Comparison of ENCODE assay signal across 19 mouse cellular contexts in genomic region chr9:15312054-15312735, GRCm38 (mm10). TPM values are rescaled to one million over a fixed set of nuclear protein-coding genes. Genes with fewer than 3 reads are reported as not detected.
DNase-seq lines count a peak whose midpoint lies in the region; ATAC-seq and TF ChIP-seq lines count a peak whose summit lies in the region.
"Had no signal": no experiment of that assay in that cellular context is flagged by ENCODE, and none has a peak within 500 bp of the region (broad histone marks: within the 10 kb centered on the region; RNA-seq: fewer than 3 reads in every experiment).

No protein-coding gene starts in this region.

- H3K4me1 ChIP-seq in limb, embryonic 13.5 days = peaks cover 21% of the 10 kb centered on the region
- H3K4me1 ChIP-seq in limb, embryonic 10.5 days = peaks cover 18% of the 10 kb centered on the region
- H3K4me1 ChIP-seq in MEL (ENCODE audit: control insufficient read depth in 1 of 2, insufficient read depth in 2 of 2, low read length in 2 of 2) = peaks cover 9 to 19% of the 10 kb centered on the region in 2 experiments
- peaks cover 1% of the 10 kb centered on the region; the same call in 1 of the 2 replicates for H3K4me1 ChIP-seq in kidney, adult 2 months (ENCODE audit: control insufficient read depth, insufficient read depth, low read length)

- TF ChIP-seq POLR2A in MEL (IDR thresholded peaks at IDR 0.05; ENCODE audit: control insufficient read depth in 1 of 2, insufficient read depth in 1 of 2, low read depth in 1 of 2, low read length in 2 of 2, poor library complexity in 1 of 2) = no peak
- no peak for TF ChIP-seq POLR2A in kidney, adult 2 months (IDR thresholded peaks at IDR 0.05; ENCODE audit: low read depth, low read length)

- no peak for TF ChIP-seq CTCF in MEL (IDR thresholded peaks at IDR 0.05 in 2 of 3, conservative IDR thresholded peaks at IDR 0.05 in 1 of 3; ENCODE audit: control insufficient read depth in 1 of 3, insufficient read depth in 1 of 3, low read depth in 2 of 3, low read length in 3 of 3, poor library complexity in 1 of 3, severe bottlenecking in 1 of 3)
- TF ChIP-seq CTCF in kidney, adult 2 months (conservative IDR thresholded peaks at IDR 0.05; ENCODE audit: insufficient read depth, insufficient read length, low read depth, low read length) = no peak

- H3K27me3 ChIP-seq in limb, embryonic 13.5 days = no peaks in the 10 kb centered on the region
- no peaks in the 10 kb centered on the region for H3K27me3 ChIP-seq in limb, embryonic 10.5 days (ENCODE audit: low read depth, poor library complexity, severe bottlenecking)
- H3K27me3 ChIP-seq in MEL (ENCODE audit: control insufficient read depth in 1 of 2, insufficient read depth in 2 of 2, low read length in 2 of 2) = no peaks in the 10 kb centered on the region
- no peaks in the 10 kb centered on the region for H3K27me3 ChIP-seq in kidney, adult 2 months (replicated peaks; ENCODE audit: control insufficient read depth, insufficient read depth, low read length)
- H3K27me3 ChIP-seq: hindbrain, embryonic 13.5 days; neural tube, embryonic 15.5 days had no signal

- no peak overlapping the region for H3K4me3 ChIP-seq in limb, embryonic 13.5 days
- H3K4me3 ChIP-seq in limb, embryonic 10.5 days = no peak overlapping the region
- no peak overlapping the region for H3K4me3 ChIP-seq in MEL (ENCODE audit: control insufficient read depth in 1 of 2, insufficient read depth in 1 of 2, low read depth in 2 of 2, low read length in 2 of 2)
- H3K4me3 ChIP-seq in kidney, adult 2 months (ENCODE audit: insufficient read depth, low read depth, low read length) = no peak overlapping the region
- H3K4me3 ChIP-seq: hindbrain, embryonic 13.5 days; neural tube, embryonic 15.5 days had no signal

- no peak overlapping the region for H3K9ac ChIP-seq in limb, embryonic 13.5 days
- 0 out of 2 replicates have a peak overlapping the region, but pooled peaks have one; percentile 16 for H3K9ac ChIP-seq in MEL (ENCODE audit: control insufficient read depth, low read depth, low read length, poor library complexity, severe bottlenecking)
- H3K9ac ChIP-seq: forebrain, postnatal 0 days; hindbrain, embryonic 13.5 days; lung, embryonic 14.5 days; neural tube, embryonic 15.5 days had no signal

- DNase-seq in limb, embryonic 10.5 days (ENCODE audit: low spot score) = no peak
- DNase-seq in MEL (ENCODE audit: low read depth, low spot score) = peak; percentile 95
- DNase-seq in left cerebral cortex, adult 9 months (ENCODE audit: low spot score in 2 of 2) = no peak
- DNase-seq in heart, adult 18-20 months = no peak
- DNase-seq in kidney, adult 2 months = no peak
- DNase-seq: forebrain, postnatal 0 days; gastrocnemius, postnatal 25 days; kidney, adult 8-10 months; kidney, postnatal 25 days; layer of hippocampus, postnatal 36 days; lung, embryonic 14.5 days; lung, postnatal 36 days; right cerebral cortex, adult 18-20 months; thymus, adult 18-20 months had no signal

- no peak for TF ChIP-seq EP300 in MEL (IDR thresholded peaks at IDR 0.05; ENCODE audit: low read depth in 1 of 2, low read length in 2 of 2)

- no peak for TF ChIP-seq RAD21 in MEL (IDR thresholded peaks at IDR 0.05; ENCODE audit: low read depth, low read length)

- no peaks in the 10 kb centered on the region for H3K9me3 ChIP-seq in limb, embryonic 13.5 days
- H3K9me3 ChIP-seq in limb, embryonic 10.5 days (replicated peaks) = no peaks in the 10 kb centered on the region
- H3K9me3 ChIP-seq in MEL (replicated peaks; ENCODE audit: insufficient read depth, low read length) = no peaks in the 10 kb centered on the region
- H3K9me3 ChIP-seq: hindbrain, embryonic 13.5 days; neural tube, embryonic 15.5 days had no signal

- no peak overlapping the region for H3K27ac ChIP-seq in limb, embryonic 13.5 days
- H3K27ac ChIP-seq in limb, embryonic 10.5 days = no peak overlapping the region
- peak overlapping the region; percentile 46 for H3K27ac ChIP-seq in MEL (ENCODE audit: control insufficient read depth, low read depth, low read length)
- H3K27ac ChIP-seq in kidney, adult 2 months (ENCODE audit: insufficient read depth, low read depth, low read length) = no peak overlapping the region
- H3K27ac ChIP-seq: hindbrain, embryonic 13.5 days; neural tube, embryonic 15.5 days had no signal

- peaks cover 86% of the 10 kb centered on the region for H3K36me3 ChIP-seq in limb, embryonic 13.5 days
- peaks cover 99% of the 10 kb centered on the region for H3K36me3 ChIP-seq in limb, embryonic 10.5 days
- peaks cover 77 to 78% of the 10 kb centered on the region in 2 experiments for H3K36me3 ChIP-seq in MEL (ENCODE audit: control insufficient read depth in 1 of 2, insufficient read depth in 2 of 2, low read length in 2 of 2)
- H3K36me3 ChIP-seq in kidney, adult 2 months (ENCODE audit: control insufficient read depth, insufficient read depth, low read length) = peaks cover 24% of the 10 kb centered on the region

- H3K4me2 ChIP-seq in limb, embryonic 13.5 days (replicated peaks) = no peak overlapping the region
- H3K4me2 ChIP-seq: hindbrain, embryonic 13.5 days; lung, embryonic 14.5 days; neural tube, embryonic 15.5 days had no signal

- peak; percentile 28; the same call in 1 of the 2 replicates for ATAC-seq in limb, embryonic 13.5 days (ENCODE audit: low FRiP score, low read depth)
- ATAC-seq in common myeloid progenitor, adult 5-6 weeks (replicated peaks; ENCODE audit: low read depth, poor library complexity, severe bottlenecking) = peak; percentile 41; the same call in 1 of the 2 replicates
- peak; percentile 76 for ATAC-seq in megakaryocyte progenitor cell, adult 5-6 weeks (replicated peaks; ENCODE audit: poor library complexity)
- ATAC-seq: forebrain, postnatal 0 days had no signal

- H3K79me2 ChIP-seq in MEL (ENCODE audit: control insufficient read depth, insufficient read depth, low read length, poor library complexity) = peaks cover 34% of the 10 kb centered on the region

- WGBS in limb, embryonic 13.5 days = 97% methylated on average over 2 of the region's 2 CpGs
- WGBS in limb, embryonic 10.5 days = 91% methylated on average over 2 of the region's 2 CpGs
- WGBS in kidney, adult 2 months = 93% methylated on average over 2 of the region's 2 CpGs

TF ChIP-seq in MEL, 35 proteins besides CTCF, POLR2A, EP300 and RAD21:
- TF ChIP-seq POLR2AphosphoS5 (IDR thresholded peaks at IDR 0.05; ENCODE audit: borderline replicate concordance, low read depth, low read length) (peak; percentile 87; the same call in 1 of the 2 replicates), JUND (IDR thresholded peaks at IDR 0.05; ENCODE audit: low read depth, low read length) (no peak), TAL1 (IDR thresholded peaks at IDR 0.05; ENCODE audit: low read length) (peak; percentile 95)

RNA-seq across cellular contexts. Expression of gene 4931406C07Rik, which starts 5.9 kb away (rescaled TPM):
- polyA plus RNA-seq in limb, embryonic 13.5 days (2015; fragmentation: Nextera tagmentation; extraction: Ambion mirVana) = 11.8 and 12.2 TPM in 2 replicates
- polyA plus RNA-seq in limb, embryonic 10.5 days (2016; fragmentation: Nextera tagmentation; extraction: Ambion mirVana) = 4.9 and 7.1 TPM in 2 replicates
- total RNA-seq in MEL (2012; rRNA removed) = 10.4 and 12.8 TPM in 2 replicates
- 10 to 100 TPM; 31.8 to 56.2 TPM for polyA plus RNA-seq in MEL (2012; ENCODE audit: insufficient read depth in 1 of 2, insufficient read length in 2 of 2, low read depth in 1 of 2, low replicate concordance in 2 of 2, missing spikeins in 1 of 2)
- total RNA-seq in common myeloid progenitor, adult 5-6 weeks (2017) = 14.8 and 18.2 TPM in 2 replicates
- total RNA-seq in megakaryocyte progenitor cell, adult 5-6 weeks (2015) = 15.1 and 18.5 TPM in 2 replicates
- 11.2 and 11.6 TPM in 2 replicates for total RNA-seq in megakaryocyte progenitor cell, adult 5-6 weeks (2017)
- 10 to 100 TPM in 1 of 2 experiments, 1 to 10 TPM in 1; 4.2 to 11.9 TPM for total RNA-seq in heart, adult 18-20 months (2021)
- 137 and 184 TPM in 2 replicates for polyA plus RNA-seq in kidney, adult 2 months (2012; rRNA removed)

RNA-seq across cellular contexts. Expression of gene Taf1d, which starts 6.2 kb away (rescaled TPM):
- 84.9 and 90.5 TPM in 2 replicates for polyA plus RNA-seq in limb, embryonic 13.5 days (2015; fragmentation: Nextera tagmentation; extraction: Ambion mirVana)
- polyA plus RNA-seq in limb, embryonic 10.5 days (2016; fragmentation: Nextera tagmentation; extraction: Ambion mirVana) = 90.8 and 101 TPM in 2 replicates
- total RNA-seq in MEL (2012; rRNA removed) = 688 and 860 TPM in 2 replicates
- polyA plus RNA-seq in MEL (2012; ENCODE audit: insufficient read depth in 1 of 2, insufficient read length in 2 of 2, low read depth in 1 of 2, low replicate concordance in 2 of 2, missing spikeins in 1 of 2) = 100 to 1,000 TPM; 298 to 548 TPM
- total RNA-seq in common myeloid progenitor, adult 5-6 weeks (2017) = 1,699 and 1,798 TPM in 2 replicates
- 394 and 427 TPM in 2 replicates for total RNA-seq in megakaryocyte progenitor cell, adult 5-6 weeks (2015)
- 1,420 and 1,531 TPM in 2 replicates for total RNA-seq in megakaryocyte progenitor cell, adult 5-6 weeks (2017)
- 10 to 100 TPM; 21.5 to 33.2 TPM for total RNA-seq in heart, adult 18-20 months (2021)
- 8.9 and 11.5 TPM in 2 replicates for polyA plus RNA-seq in kidney, adult 2 months (2012; rRNA removed)

RNA-seq across cellular contexts. Expression of gene Med17, which starts 32.5 kb away (rescaled TPM):
- polyA plus RNA-seq in limb, embryonic 13.5 days (2015; fragmentation: Nextera tagmentation; extraction: Ambion mirVana) = 34.5 and 37.0 TPM in 2 replicates
- polyA plus RNA-seq in limb, embryonic 10.5 days (2016; fragmentation: Nextera tagmentation; extraction: Ambion mirVana) = 38.5 and 40.5 TPM in 2 replicates
- total RNA-seq in MEL (2012; rRNA removed) = 167 and 175 TPM in 2 replicates
- polyA plus RNA-seq in MEL (2012; ENCODE audit: insufficient read depth in 1 of 2, insufficient read length in 2 of 2, low read depth in 1 of 2, low replicate concordance in 2 of 2, missing spikeins in 1 of 2) = 100 to 1,000 TPM; 185 to 478 TPM
- 34.3 and 35.0 TPM in 2 replicates for total RNA-seq in common myeloid progenitor, adult 5-6 weeks (2017)
- total RNA-seq in megakaryocyte progenitor cell, adult 5-6 weeks (2015) = 46.8 and 50.0 TPM in 2 replicates
- total RNA-seq in megakaryocyte progenitor cell, adult 5-6 weeks (2017) = 35.6 TPM in 2 replicates
- 10 to 100 TPM; 13.1 to 17.7 TPM for total RNA-seq in heart, adult 18-20 months (2021)
- 20.5 and 21.3 TPM in 2 replicates for polyA plus RNA-seq in kidney, adult 2 months (2012; rRNA removed)

RNA-seq across cellular contexts. Expression of gene Cep295, which starts 45.4 kb away (rescaled TPM):
- polyA plus RNA-seq in limb, embryonic 13.5 days (2015; fragmentation: Nextera tagmentation; extraction: Ambion mirVana) = 17.6 and 18.0 TPM in 2 replicates
- polyA plus RNA-seq in limb, embryonic 10.5 days (2016; fragmentation: Nextera tagmentation; extraction: Ambion mirVana) = 22.3 and 23.6 TPM in 2 replicates
- total RNA-seq in MEL (2012; rRNA removed) = 53.7 and 57.0 TPM in 2 replicates
- polyA plus RNA-seq in MEL (2012; ENCODE audit: insufficient read depth in 1 of 2, insufficient read length in 2 of 2, low read depth in 1 of 2, low replicate concordance in 2 of 2, missing spikeins in 1 of 2) = 1,000 to 10,000 TPM in 1 of 2 experiments, 10 to 100 TPM in 1; 73.3 to 1,483 TPM
- 69.3 and 81.1 TPM in 2 replicates for total RNA-seq in common myeloid progenitor, adult 5-6 weeks (2017)
- 45.0 and 82.7 TPM in 2 replicates for total RNA-seq in megakaryocyte progenitor cell, adult 5-6 weeks (2015)
- 35.1 and 60.7 TPM in 2 replicates for total RNA-seq in megakaryocyte progenitor cell, adult 5-6 weeks (2017)
- 1 to 10 TPM; 4.5 to 4.9 TPM for total RNA-seq in heart, adult 18-20 months (2021)
- polyA plus RNA-seq in kidney, adult 2 months (2012; rRNA removed) = 2.9 and 3.1 TPM in 2 replicates

Comparison
In these comparisons a context has a peak if more than half of its experiments do, and no peak if none do; other contexts are left out.
1. RNA of gene Taf1d, which starts 6.2 kb away (total RNA-seq): 1,699 to 1,798 TPM in common myeloid progenitor, adult 5-6 weeks, 394 to 1,531 TPM in megakaryocyte progenitor cell, adult 5-6 weeks and 688 to 860 TPM in MEL; 21.5 to 33.2 TPM in heart, adult 18-20 months; every median in the first group is over 10 times any median in the second.
2. Peak in every context shown above with its lines, with median percentiles within 50 percentile points of each other: ATAC-seq.